Mouse (Mus musculus) lung, embryonic 16.5 days (tissue): ENCODE results near the gene Atp8b4. TPM values are rescaled to one million over a fixed set of nuclear protein-coding genes. Genes with fewer than 3 reads are reported as not detected.

ENCODE experiments used
- ATAC-seq: fragments of 200-750 bp; cut with Nextera tagmentation; 2 replicates; pipeline ENCODE4 v1.8.0; 2017; ENCODE audit warnings: low read depth, mild to moderate bottlenecking, moderate library complexity
- H3K27ac ChIP-seq: fragments of 300-500 bp; sonication (generic); 2 replicates; pipeline ENCODE4 v1.5.1; 2014; ENCODE audit warnings: mild to moderate bottlenecking, control low read depth, low read length
- H3K27me3 ChIP-seq: fragments of 300-500 bp; sonication (generic); 2 replicates; pipeline ENCODE4 v1.6.1; 2014; ENCODE audit warnings: low read depth, low read length, mixed read lengths; ENCODE audit not compliant: control insufficient read depth, insufficient read depth
- H3K36me3 ChIP-seq: fragments of 300-500 bp; sonication (generic); 2 replicates; pipeline ENCODE4 v1.6.1; 2014; ENCODE audit warnings: low read length; ENCODE audit not compliant: control insufficient read depth, insufficient read depth
- H3K4me1 ChIP-seq: fragments of 300-500 bp; sonication (generic); replicated peaks from 2 replicates; pipeline ENCODE4 v1.6.1; 2014; ENCODE audit warnings: low read length, mixed read lengths; ENCODE audit not compliant: control insufficient read depth, insufficient read depth
- H3K4me2 ChIP-seq: fragments of 300-500 bp; sonication (generic); 2 replicates; pipeline ENCODE4 v1.6.1; 2014; ENCODE audit warnings: low read depth, low read length, control low read depth
- H3K4me3 ChIP-seq: fragments of 300-500 bp; sonication (generic); 2 replicates; pipeline ENCODE4 v1.5.1; 2014; ENCODE audit warnings: mild to moderate bottlenecking, low read length, control low read depth
- H3K9ac ChIP-seq: fragments of 300-500 bp; sonication (generic); 2 replicates; pipeline ENCODE4 v1.6.1; 2014; ENCODE audit warnings: low read length, control low read depth
- H3K9me3 ChIP-seq: fragments of 300-500 bp; sonication (generic); 2 replicates; pipeline ENCODE4 v1.6.1; 2016; ENCODE audit warnings: low read length; ENCODE audit not compliant: control insufficient read depth
- WGBS: fragments of 180-500 bp; shearing (Covaris S2); extraction: QIAGEN DNeasy Blood & Tissue Kit; methylation state at CpG from one replicate; pipeline ENCODE4 v1.1.7; 2014; 5-methylcytosine and 5-hydroxymethylcytosine counted together
- polyA plus RNA-seq: library from polyadenylated mRNA; unstranded; fragments of >200 nt; fragmentation: Nextera tagmentation; extraction: Ambion mirVana; gene quantifications from 2 replicates; pipeline ENCODE4 v1.2.1, GENCODE M21; 2015

Gene Atp8b4
- polyA plus RNA-seq, 1 experiment from 2014 or later, result 1.1 TPM

DNA sequence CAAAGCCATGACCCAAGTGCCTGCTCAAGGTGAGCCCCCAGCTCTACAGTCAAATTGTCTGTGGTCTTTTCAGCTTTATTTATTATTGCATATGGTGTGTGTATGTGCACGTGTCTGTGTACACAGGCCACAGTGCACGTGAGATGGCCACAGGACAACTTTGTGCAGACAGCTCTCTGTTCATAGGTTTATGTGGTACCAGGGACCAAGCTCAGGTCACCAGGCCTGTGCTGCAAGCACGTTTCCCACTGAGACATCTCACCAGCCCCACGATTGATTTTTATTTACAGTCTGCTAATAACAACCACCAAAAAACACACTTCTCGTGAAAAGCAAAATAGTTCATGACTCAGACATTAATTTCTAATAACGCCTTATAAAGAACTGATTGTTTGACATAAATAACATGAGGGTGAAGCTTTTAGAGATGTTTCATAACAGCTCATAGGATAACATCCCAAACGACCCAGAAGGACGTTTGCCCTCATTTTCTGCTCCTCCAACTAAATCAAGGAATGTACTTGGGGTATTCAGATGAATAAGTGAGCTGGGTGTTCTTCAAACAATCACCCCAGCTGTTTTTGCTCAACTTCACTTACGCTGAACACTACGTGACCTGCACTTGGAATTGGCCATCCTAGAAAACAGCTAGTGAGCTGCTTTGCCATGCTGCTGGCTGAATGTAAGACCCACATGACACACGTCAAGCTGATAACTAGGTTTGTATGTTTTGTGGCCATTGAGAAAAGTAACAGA, 15.0 kb downstream of the Atp8b4 start:
- H3K9me3 ChIP-seq, result no peaks in the 10 kb centered on the region
- 51% methylated on average over 11 of the region's 11 CpGs for WGBS
- H3K4me3 ChIP-seq, result no peak overlapping the region
- H3K36me3 ChIP-seq, result no peaks in the 10 kb centered on the region
- ATAC-seq, result peak; percentile 81
- no peaks in the 10 kb centered on the region for H3K27me3 ChIP-seq
- H3K27ac ChIP-seq, result peak overlapping the region; percentile 22; the same call in 1 of the 2 replicates
- 0 out of 2 replicates have a peak, but pooled peaks cover 2% of the 10 kb centered on the region for H3K4me1 ChIP-seq
- H3K4me2 ChIP-seq, result no peak overlapping the region
- H3K9ac ChIP-seq, result no peak overlapping the region

DNA sequence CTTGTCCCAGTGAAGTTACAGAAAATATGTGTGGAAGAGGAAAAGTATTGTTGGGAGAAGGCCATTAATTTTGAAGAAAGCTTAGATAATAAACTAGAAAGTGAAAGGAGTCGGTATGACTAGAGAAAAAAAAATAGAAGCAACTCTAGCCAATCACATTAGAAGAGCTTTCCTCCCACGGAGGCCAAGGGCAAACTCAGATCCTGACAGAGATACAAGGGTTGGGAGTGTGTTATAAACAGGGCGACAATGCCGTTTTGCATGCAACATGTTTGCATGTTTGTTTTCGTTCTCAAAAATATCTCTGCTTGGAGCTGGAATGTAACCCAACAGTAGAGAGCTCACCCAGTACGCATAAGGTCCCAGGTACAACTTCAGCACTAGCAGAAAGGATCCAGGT, 17.1 kb downstream of the Atp8b4 start:
- no peaks in the 10 kb centered on the region for H3K9me3 ChIP-seq
- H3K4me2 ChIP-seq, result no peak overlapping the region
- H3K9ac ChIP-seq, result no peak overlapping the region
- no peak for ATAC-seq
- H3K36me3 ChIP-seq, result no peaks in the 10 kb centered on the region
- no peak overlapping the region for H3K4me3 ChIP-seq
- H3K27me3 ChIP-seq, result no peaks in the 10 kb centered on the region
- H3K27ac ChIP-seq, result no peak overlapping the region
- whole genome bisulfite sequencing, result 65% methylated on average over 6 of the region's 6 CpGs
- H3K4me1 ChIP-seq, result 0 out of 2 replicates have a peak, but pooled peaks cover 2% of the 10 kb centered on the region

DNA sequence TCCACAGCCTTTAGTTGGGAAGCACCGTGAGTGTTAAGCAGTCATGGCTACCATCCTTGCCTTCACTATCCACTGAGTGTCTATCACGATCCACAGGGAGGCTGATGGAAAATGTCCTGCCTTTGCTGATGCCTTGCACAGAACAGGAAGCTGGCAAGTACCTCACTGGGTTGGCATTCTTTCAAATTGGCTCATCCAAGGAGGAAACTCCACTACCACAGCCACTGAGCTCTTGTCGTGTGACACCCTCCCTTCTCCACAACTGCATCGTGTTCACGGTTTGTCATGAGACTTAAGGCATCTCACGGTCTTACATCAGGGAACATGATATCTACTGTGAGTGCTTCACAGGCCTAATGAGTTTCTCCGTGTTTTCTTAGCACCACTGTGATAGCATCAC, 22.9 kb downstream of the Atp8b4 start:
- ATAC-seq, result peak; percentile 54; the same call in 1 of the 2 replicates
- H3K4me2 ChIP-seq, result no peak overlapping the region
- no peaks in the 10 kb centered on the region; the same call in 1 of the 2 replicates for H3K4me1 ChIP-seq
- H3K4me3 ChIP-seq, result no peak overlapping the region
- no peak overlapping the region for H3K27ac ChIP-seq
- H3K9ac ChIP-seq, result no peak overlapping the region
- no peaks in the 10 kb centered on the region for H3K9me3 ChIP-seq
- H3K36me3 ChIP-seq, result no peaks in the 10 kb centered on the region
- H3K27me3 ChIP-seq, result no peaks in the 10 kb centered on the region
- WGBS, result 52% methylated on average over 7 of the region's 7 CpGs

DNA sequence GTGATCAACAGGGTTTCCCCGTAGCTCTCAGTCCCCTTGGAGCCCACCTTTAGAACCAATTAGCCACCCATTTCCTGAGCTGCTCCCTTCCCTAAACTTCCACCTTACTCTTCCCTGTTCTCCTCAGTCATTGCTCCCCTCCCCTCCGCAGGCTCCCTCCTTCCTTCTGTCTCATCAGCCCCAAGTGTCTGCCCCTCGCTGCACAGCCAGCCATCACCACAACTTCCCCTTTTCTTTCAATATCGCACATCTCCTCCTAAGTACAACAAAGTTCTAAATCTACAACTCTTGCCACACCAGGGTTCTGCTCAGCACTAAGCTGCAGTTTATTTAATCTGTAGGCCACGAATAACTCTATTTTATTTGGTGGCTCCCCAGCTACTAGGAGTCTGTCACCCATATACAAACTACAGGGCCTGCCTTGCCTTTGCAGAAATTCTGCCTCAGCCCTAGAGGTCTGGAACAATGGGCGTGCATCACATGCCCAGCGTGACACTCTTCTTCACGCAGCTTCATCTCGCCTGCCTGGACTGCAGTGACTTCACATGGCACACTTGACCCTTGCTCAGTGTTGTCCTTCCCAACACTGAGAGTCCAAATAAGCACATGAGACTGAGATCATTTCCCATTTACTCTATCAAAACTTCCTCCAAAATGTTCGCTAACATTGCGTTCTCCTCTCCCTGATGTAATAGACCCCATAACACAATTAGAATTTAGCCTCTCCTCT, 24.6 kb downstream of the Atp8b4 start:
- no peak overlapping the region for H3K4me3 ChIP-seq
- H3K9ac ChIP-seq, result no peak overlapping the region
- no peak overlapping the region for H3K4me2 ChIP-seq
- ATAC-seq, result no peak
- H3K4me1 ChIP-seq, result no peaks in the 10 kb centered on the region; the same call in 1 of the 2 replicates
- no peaks in the 10 kb centered on the region for H3K9me3 ChIP-seq
- no peak overlapping the region for H3K27ac ChIP-seq
- no peaks in the 10 kb centered on the region for H3K36me3 ChIP-seq
- H3K27me3 ChIP-seq, result no peaks in the 10 kb centered on the region
- WGBS, result 81% methylated on average over 11 of the region's 11 CpGs

DNA sequence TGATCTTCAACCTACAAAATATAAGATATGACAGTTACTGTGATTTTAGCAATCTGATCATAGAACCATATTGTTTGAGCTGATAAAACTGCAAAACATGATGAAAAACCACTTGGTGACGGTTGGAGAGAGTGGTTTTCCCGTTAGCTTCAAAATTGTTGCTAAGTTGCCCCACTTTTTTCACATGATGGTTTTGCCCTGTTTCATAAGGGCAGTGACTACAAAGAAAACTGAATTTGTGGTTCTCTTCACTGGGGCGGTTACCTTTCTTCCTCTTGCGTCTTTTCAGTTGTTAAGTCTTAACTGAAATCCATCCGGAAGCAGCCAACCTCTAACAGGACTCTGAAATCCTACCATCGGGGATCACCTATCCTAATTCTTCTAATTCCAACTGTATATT, 26.5 kb downstream of the Atp8b4 start:
- WGBS, result 83% methylated on average over 6 of the region's 6 CpGs
- ATAC-seq, result no peak
- Histone ChIP-seq H3K4me1 (no peaks in the 10 kb centered on the region; the same call in 1 of the 2 replicates), H3K4me3 (no peak overlapping the region), H3K4me2 (no peak overlapping the region), H3K9me3 (no peaks in the 10 kb centered on the region), H3K27ac (no peak overlapping the region), H3K27me3 (no peaks in the 10 kb centered on the region), H3K9ac (no peak overlapping the region), H3K36me3 (no peaks in the 10 kb centered on the region)

DNA sequence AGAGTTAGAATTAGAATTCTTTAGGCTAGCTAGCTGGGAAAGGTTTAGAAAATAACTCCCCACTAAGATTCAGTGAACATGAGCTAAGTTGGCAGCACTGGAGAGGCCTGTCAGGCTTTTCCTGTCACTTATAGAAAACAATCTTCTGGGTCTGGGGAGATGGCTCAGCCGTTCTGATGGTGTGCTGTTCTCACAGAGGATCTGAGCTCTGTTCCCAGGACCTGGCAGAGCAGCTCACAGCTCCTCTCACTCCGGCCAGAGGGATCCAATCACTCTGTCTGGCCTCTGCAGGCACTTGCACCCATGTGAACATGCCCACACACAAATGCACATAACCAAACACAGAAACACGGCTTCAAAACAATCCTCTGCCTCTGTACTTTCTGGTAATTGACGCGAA, 27.6 kb downstream of the Atp8b4 start:
- peak; percentile 65; the same call in 1 of the 2 replicates for ATAC-seq
- Histone ChIP-seq H3K27ac (peak overlapping the region; percentile 39), H3K9ac (no peak overlapping the region), H3K36me3 (no peaks in the 10 kb centered on the region), H3K4me3 (no peak overlapping the region), H3K27me3 (no peaks in the 10 kb centered on the region), H3K9me3 (no peaks in the 10 kb centered on the region), H3K4me2 (no peak overlapping the region), H3K4me1 (no peaks in the 10 kb centered on the region; the same call in 1 of the 2 replicates)
- 63% methylated on average over 5 of the region's 5 CpGs for WGBS

DNA sequence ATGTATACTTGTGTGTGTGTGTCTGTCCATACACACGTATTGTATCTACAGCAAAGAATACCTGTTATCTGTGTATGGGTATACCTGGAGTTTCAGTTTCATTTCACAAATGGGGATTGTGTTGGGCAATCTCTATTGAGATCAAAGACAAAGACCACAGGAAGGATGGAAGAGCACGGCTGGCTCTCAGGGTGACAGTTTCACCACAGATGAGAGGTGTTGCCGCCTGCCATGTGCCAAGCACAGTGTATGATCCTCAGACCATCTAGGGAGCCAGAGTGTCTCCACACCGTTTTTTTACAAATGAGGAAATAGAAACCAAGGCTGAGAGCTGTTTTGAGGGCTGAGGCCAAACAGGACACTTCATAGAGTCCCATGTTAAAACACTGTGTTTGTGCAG, 32.7 kb downstream of the Atp8b4 start:
- ATAC-seq, result no peak
- Histone ChIP-seq H3K36me3 (no peaks in the 10 kb centered on the region), H3K4me3 (no peak overlapping the region), H3K27ac (no peak overlapping the region), H3K27me3 (no peaks in the 10 kb centered on the region), H3K4me1 (no peaks in the 10 kb centered on the region), H3K4me2 (no peak overlapping the region), H3K9me3 (no peaks in the 10 kb centered on the region), H3K9ac (no peak overlapping the region)
- 72% methylated on average over 4 of the region's 4 CpGs for WGBS

DNA sequence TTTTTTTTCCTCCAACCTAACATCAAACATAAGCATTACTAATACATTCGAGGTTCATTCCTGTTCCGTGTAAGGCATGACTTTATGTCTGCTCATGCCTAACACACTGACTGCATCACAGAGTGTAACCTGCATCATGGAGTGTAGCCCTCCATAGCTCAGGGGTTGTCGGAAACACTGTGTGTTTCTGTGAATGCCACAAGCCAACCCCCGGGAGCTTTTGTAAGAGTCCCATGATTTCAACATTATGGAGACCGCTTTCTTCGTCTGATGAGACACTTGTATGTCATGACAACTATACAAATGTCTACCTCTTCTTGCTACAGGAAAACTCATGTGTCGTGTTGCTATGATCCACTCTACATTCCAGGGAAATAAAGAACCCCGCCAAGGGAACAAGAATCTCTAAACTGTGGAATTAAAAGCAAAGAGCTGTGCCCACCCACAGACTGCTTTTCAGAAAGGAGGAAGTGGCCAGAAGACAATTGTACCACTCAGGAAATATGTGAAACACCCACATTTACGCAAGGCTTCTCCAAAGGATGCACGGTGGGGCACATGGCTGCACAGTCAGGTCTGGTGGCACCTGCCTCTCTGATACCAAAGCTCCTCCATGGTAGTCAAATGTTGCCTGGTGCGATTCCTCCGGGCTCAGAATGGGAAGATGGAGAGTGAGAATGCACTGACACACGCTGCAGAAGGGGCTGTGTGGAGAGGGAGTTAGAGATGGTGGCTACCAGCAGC, 33.9 kb downstream of the Atp8b4 start:
- H3K36me3 ChIP-seq, result no peaks in the 10 kb centered on the region
- no peak for ATAC-seq
- H3K4me3 ChIP-seq, result no peak overlapping the region
- no peaks in the 10 kb centered on the region for H3K9me3 ChIP-seq
- no peak overlapping the region for H3K4me2 ChIP-seq
- H3K9ac ChIP-seq, result no peak overlapping the region
- WGBS, result 73% methylated on average over 13 of the region's 13 CpGs
- H3K4me1 ChIP-seq, result no peaks in the 10 kb centered on the region
- H3K27me3 ChIP-seq, result no peaks in the 10 kb centered on the region
- no peak overlapping the region for H3K27ac ChIP-seq

DNA sequence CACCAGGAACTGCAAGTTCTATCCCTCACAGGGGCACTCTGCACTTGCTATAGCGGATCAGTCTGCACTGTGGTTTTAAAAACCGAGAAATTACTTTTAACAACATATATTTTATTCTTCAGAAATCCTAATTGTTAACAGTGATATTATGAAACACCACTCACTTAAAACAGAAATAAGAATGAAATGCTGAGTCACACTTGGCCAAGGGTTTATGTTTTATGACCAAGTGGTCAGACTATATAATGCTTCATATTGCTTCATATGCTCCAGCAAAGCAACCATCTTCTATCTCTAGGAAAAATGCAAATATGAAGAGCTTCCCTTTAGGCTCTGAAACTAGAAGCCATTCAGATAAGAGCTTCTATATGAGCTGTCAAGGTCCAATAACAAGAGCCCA, 41.8 kb downstream of the Atp8b4 start:
- Histone ChIP-seq H3K4me2 (no peak overlapping the region), H3K4me1 (no peaks in the 10 kb centered on the region), H3K9me3 (no peaks in the 10 kb centered on the region), H3K27me3 (no peaks in the 10 kb centered on the region), H3K27ac (no peak overlapping the region), H3K36me3 (no peaks in the 10 kb centered on the region), H3K9ac (no peak overlapping the region; the same call in 1 of the 2 replicates), H3K4me3 (no peak overlapping the region)
- ATAC-seq, result no peak
- WGBS, result 87% methylated on average over 2 of the region's 2 CpGs
